Mouse (Mus musculus) MEL (cell line): ENCODE data around the gene Nme6. TPM values are rescaled to one million over a fixed set of nuclear protein-coding genes. Genes with fewer than 3 reads are reported as not detected.
A peak's percentile ranks its signal among the peaks of the same experiment; 100 is the strongest.

Experiments
- DNase-seq: peaks from one replicate; pipeline ENCODE4 v3.0.0; 2011; ENCODE audit warnings: low read depth, low spot score
- H3K27ac ChIP-seq: 2 replicates; pipeline ENCODE4 v1.5.1; 2012; ENCODE audit warnings: low read depth, mild to moderate bottlenecking, control low read depth, low read length, moderate library complexity; ENCODE audit not compliant: control insufficient read depth
- H3K27me3 ChIP-seq, 2 experiments: fragments of 150-350 bp in 1 of 2; sonication (generic) in 1 of 2; 2 replicates each; pipeline ENCODE4 v1.6.1; 2012; ENCODE audit warnings: low read length in 2 of 2, mild to moderate bottlenecking in 2 of 2, improper control_type of control experiment in 1 of 2, moderate library complexity in 1 of 2; ENCODE audit not compliant: insufficient read depth in 2 of 2, control insufficient read depth in 1 of 2
- H3K36me3 ChIP-seq, 2 experiments: 2 replicates each; pipeline ENCODE4 v1.6.1; 2012 to 2014; ENCODE audit warnings: low read length in 2 of 2, improper control_type of control experiment in 1 of 2, inconsistent platforms in 1 of 2, mild to moderate bottlenecking in 1 of 2; ENCODE audit not compliant: insufficient read depth in 2 of 2, control insufficient read depth in 1 of 2
- H3K4me1 ChIP-seq, 2 experiments: fragments of 150-350 bp in 1 of 2; sonication (generic) in 1 of 2; 2 replicates each; pipeline ENCODE4 v1.6.1; 2012; ENCODE audit warnings: low read length in 2 of 2, improper control_type of control experiment in 1 of 2, mild to moderate bottlenecking in 1 of 2; ENCODE audit not compliant: insufficient read depth in 2 of 2, control insufficient read depth in 1 of 2
- H3K4me3 ChIP-seq, 2 experiments: fragments of 150-350 bp in 1 of 2; sonication (generic) in 1 of 2; 2 replicates each; pipeline ENCODE4 v1.5.1; 2012; ENCODE audit warnings: low read depth in 2 of 2, low read length in 2 of 2, mild to moderate bottlenecking in 2 of 2, moderate library complexity in 2 of 2, control low read depth in 1 of 2, improper control_type of control experiment in 1 of 2; ENCODE audit not compliant: control insufficient read depth in 1 of 2, insufficient read depth in 1 of 2
- H3K79me2 ChIP-seq: 2 replicates; pipeline ENCODE4 v1.6.1; 2012; ENCODE audit warnings: mild to moderate bottlenecking, low read length, moderate library complexity; ENCODE audit not compliant: control insufficient read depth, poor library complexity, insufficient read depth
- H3K9ac ChIP-seq: 2 replicates; pipeline ENCODE4 v1.6.1; 2012; ENCODE audit warnings: low read depth, mild to moderate bottlenecking, control low read depth, low read length, moderate library complexity; ENCODE audit not compliant: control insufficient read depth, poor library complexity, severe bottlenecking
- H3K9me3 ChIP-seq: fragments of 150-350 bp; sonication (generic); replicated peaks from 2 replicates; pipeline ENCODE4 v1.6.1; 2012; ENCODE audit warnings: mild to moderate bottlenecking, low read length, improper control_type of control experiment, moderate library complexity; ENCODE audit not compliant: insufficient read depth
- BHLHE40 ChIP-seq: IDR thresholded peaks from 2 replicates; pipeline ENCODE4 v1.6.1; 2012; ENCODE audit warnings: low read depth, mild to moderate bottlenecking, inconsistent platforms, low read length, improper control_type of control experiment, borderline replicate concordance
- CHD1 ChIP-seq: IDR thresholded peaks from 2 replicates; pipeline ENCODE4 v1.6.1; 2012; ENCODE audit warnings: low read depth, mild to moderate bottlenecking, inconsistent platforms, low read length, improper control_type of control experiment
- CHD2 ChIP-seq: IDR thresholded peaks from 2 replicates; pipeline ENCODE4 v1.6.1; 2011; ENCODE audit warnings: low read length, improper control_type of control experiment
- CTCF ChIP-seq, 3 experiments: IDR thresholded peaks in 2 of 3; conservative IDR thresholded peaks in 1 of 3; 2 replicates each; pipeline ENCODE4 v1.5.1; 2011 to 2012; ENCODE audit warnings: low read length in 3 of 3, low read depth in 2 of 3, mild to moderate bottlenecking in 2 of 3, improper control_type of control experiment in 1 of 3, inconsistent platforms in 1 of 3, mixed read lengths in 1 of 3, moderate library complexity in 1 of 3; ENCODE audit not compliant: control insufficient read depth in 1 of 3, insufficient read depth in 1 of 3, poor library complexity in 1 of 3, severe bottlenecking in 1 of 3
- E2F4 ChIP-seq: IDR thresholded peaks from 2 replicates; pipeline ENCODE4 v1.6.1; 2011; ENCODE audit warnings: low read depth, low read length, improper control_type of control experiment, borderline replicate concordance
- ELF1 ChIP-seq: IDR thresholded peaks from 2 replicates; pipeline ENCODE4 v1.6.1; 2014; ENCODE audit warnings: low read depth, mild to moderate bottlenecking, inconsistent platforms, low read length, improper control_type of control experiment, moderate library complexity
- EP300 ChIP-seq, 2 experiments: IDR thresholded peaks; 2 replicates each; pipeline ENCODE4 v1.6.1; 2011; ENCODE audit warnings: improper control_type of control experiment in 2 of 2, low read length in 2 of 2, low read depth in 1 of 2, mild to moderate bottlenecking in 1 of 2
- GABPA ChIP-seq: IDR thresholded peaks from 2 replicates; pipeline ENCODE4 v1.6.1; 2012; ENCODE audit warnings: low read depth, mild to moderate bottlenecking, inconsistent platforms, low read length, improper control_type of control experiment, moderate library complexity
- GATA1 ChIP-seq: IDR thresholded peaks from 2 replicates; pipeline ENCODE4 v1.6.1; 2011; ENCODE audit warnings: low read depth, low read length, improper control_type of control experiment
- HCFC1 ChIP-seq: IDR thresholded peaks from 2 replicates; pipeline ENCODE4 v1.6.1; 2012; ENCODE audit warnings: low read depth, mild to moderate bottlenecking, inconsistent platforms, low read length, improper control_type of control experiment, moderate library complexity
- JUND ChIP-seq: IDR thresholded peaks from 2 replicates; pipeline ENCODE4 v1.6.1; 2011; ENCODE audit warnings: low read depth, mild to moderate bottlenecking, improper control_type of control experiment, low read length
- KAT2A ChIP-seq: conservative IDR thresholded peaks from 2 replicates; pipeline ENCODE4 v1.6.1; 2012; ENCODE audit warnings: low read depth, low read length, improper control_type of control experiment, inconsistent platforms
- MAFK ChIP-seq: IDR thresholded peaks from 2 replicates; pipeline ENCODE4 v1.6.1; 2011; ENCODE audit warnings: low read depth, mild to moderate bottlenecking, low read length, improper control_type of control experiment, borderline replicate concordance
- MAX ChIP-seq: IDR thresholded peaks from 2 replicates; pipeline ENCODE4 v1.6.1; 2011; ENCODE audit warnings: low read length, improper control_type of control experiment
- MAZ ChIP-seq: IDR thresholded peaks from 2 replicates; pipeline ENCODE4 v1.6.1; 2012; ENCODE audit warnings: low read depth, mild to moderate bottlenecking, inconsistent platforms, low read length, improper control_type of control experiment
- MEF2A ChIP-seq: IDR thresholded peaks from 2 replicates; pipeline ENCODE4 v1.6.1; 2014; ENCODE audit warnings: low read depth, mild to moderate bottlenecking, inconsistent platforms, low read length, improper control_type of control experiment; ENCODE audit not compliant: poor library complexity, insufficient replicate concordance, severe bottlenecking; ENCODE audit errors: extremely low read depth
- MXI1 ChIP-seq: IDR thresholded peaks from 2 replicates; pipeline ENCODE4 v1.6.1; 2011; ENCODE audit warnings: mild to moderate bottlenecking, low read depth, low read length, improper control_type of control experiment
- MYB ChIP-seq: IDR thresholded peaks from 2 replicates; pipeline ENCODE4 v1.6.1; 2011; ENCODE audit warnings: mild to moderate bottlenecking, low read depth, low read length, improper control_type of control experiment
- MYC ChIP-seq: IDR thresholded peaks from 2 replicates; pipeline ENCODE4 v1.6.1; 2011; ENCODE audit warnings: low read depth, mild to moderate bottlenecking, low read length, improper control_type of control experiment, moderate library complexity
- NELFE ChIP-seq: IDR thresholded peaks from 2 replicates; pipeline ENCODE4 v1.6.1; 2011; ENCODE audit warnings: low read depth, low read length, improper control_type of control experiment
- NRF1 ChIP-seq: IDR thresholded peaks from 2 replicates; pipeline ENCODE4 v1.6.1; 2014; ENCODE audit warnings: low read depth, mild to moderate bottlenecking, inconsistent platforms, low read length, improper control_type of control experiment, moderate library complexity; ENCODE audit not compliant: poor library complexity, insufficient read depth, severe bottlenecking
- POLR2A ChIP-seq, 2 experiments: IDR thresholded peaks; 2 replicates each; pipeline ENCODE4 v1.6.1; 2011 to 2012; ENCODE audit warnings: low read length in 2 of 2, mild to moderate bottlenecking in 2 of 2, control low read depth in 1 of 2, improper control_type of control experiment in 1 of 2, low read depth in 1 of 2, moderate library complexity in 1 of 2; ENCODE audit not compliant: control insufficient read depth in 1 of 2, insufficient read depth in 1 of 2, poor library complexity in 1 of 2
- POLR2AphosphoS2 ChIP-seq: IDR thresholded peaks from 2 replicates; pipeline ENCODE4 v1.6.1; 2011; ENCODE audit warnings: low read length, improper control_type of control experiment
- RAD21 ChIP-seq: IDR thresholded peaks from 2 replicates; pipeline ENCODE4 v1.6.1; 2011; ENCODE audit warnings: mild to moderate bottlenecking, low read depth, low read length, improper control_type of control experiment
- RCOR1 ChIP-seq: IDR thresholded peaks from 2 replicates; pipeline ENCODE4 v1.6.1; 2012; ENCODE audit warnings: low read depth, mild to moderate bottlenecking, inconsistent platforms, low read length, improper control_type of control experiment
- SIN3A ChIP-seq: IDR thresholded peaks from 2 replicates; pipeline ENCODE4 v1.6.1; 2012; ENCODE audit warnings: low read length, improper control_type of control experiment, inconsistent platforms
- SMC3 ChIP-seq: IDR thresholded peaks from 2 replicates; pipeline ENCODE4 v1.6.1; 2011; ENCODE audit warnings: low read depth, low read length, improper control_type of control experiment
- TAL1 ChIP-seq: IDR thresholded peaks from 2 replicates; pipeline ENCODE4 v1.6.1; 2012; ENCODE audit warnings: mild to moderate bottlenecking, inconsistent platforms, low read length, moderate library complexity, mixed read lengths
- TBP ChIP-seq: IDR thresholded peaks from 2 replicates; pipeline ENCODE4 v1.8.0; 2011; ENCODE audit warnings: low read depth, low read length, improper control_type of control experiment
- UBTF ChIP-seq: IDR thresholded peaks from 2 replicates; pipeline ENCODE4 v1.6.1; 2012; ENCODE audit warnings: low read depth, mild to moderate bottlenecking, inconsistent platforms, low read length, improper control_type of control experiment, moderate library complexity, borderline replicate concordance; ENCODE audit not compliant: insufficient read depth
- USF1 ChIP-seq: IDR thresholded peaks from 2 replicates; pipeline ENCODE4 v1.6.1; 2014; ENCODE audit warnings: low read depth, mild to moderate bottlenecking, inconsistent platforms, low read length, improper control_type of control experiment, moderate library complexity
- USF2 ChIP-seq, 2 experiments: IDR thresholded peaks; 2 replicates each; pipeline ENCODE4 v1.6.1; 2011 to 2012; ENCODE audit warnings: improper control_type of control experiment in 2 of 2, low read length in 2 of 2, borderline replicate concordance in 1 of 2, inconsistent platforms in 1 of 2, low read depth in 1 of 2, mild to moderate bottlenecking in 1 of 2; ENCODE audit not compliant: insufficient read depth in 1 of 2
- ZC3H11A ChIP-seq: IDR thresholded peaks from 2 replicates; pipeline ENCODE4 v1.6.1; 2012; ENCODE audit warnings: low read depth, mild to moderate bottlenecking, inconsistent platforms, low read length, improper control_type of control experiment
- ZKSCAN1 ChIP-seq: IDR thresholded peaks from 2 replicates; pipeline ENCODE4 v1.6.1; 2012; ENCODE audit warnings: low read depth, mild to moderate bottlenecking, inconsistent platforms, low read length, improper control_type of control experiment, moderate library complexity
- ZNF384 ChIP-seq: IDR thresholded peaks from 2 replicates; pipeline ENCODE4 v1.6.1; 2012; ENCODE audit warnings: low read depth, mild to moderate bottlenecking, inconsistent platforms, low read length, improper control_type of control experiment
- polyA plus RNA-seq, 2 experiments: library from polyadenylated mRNA; stranded (reverse) in 1 of 2; unstranded in 1 of 2; fragments of >175 nt in 1 of 2; fragments of >200 nt in 1 of 2; gene quantifications; 2 replicates each; pipeline versions ENCODE4 v1.2.1 to v1.2.4; 2012; ENCODE audit warnings: low replicate concordance in 2 of 2, low read depth in 1 of 2; ENCODE audit not compliant: insufficient read length in 2 of 2, insufficient read depth in 1 of 2, missing spikeins in 1 of 2
- total RNA-seq: library from RNA; depleted of rRNA; stranded (reverse); fragments of 300-350 nt; gene quantifications from 2 replicates; pipeline ENCODE4 v1.2.3, GENCODE M21; 2012; rRNA removed

Nme6 gene
- total RNA-seq (75.9 and 98.2 TPM in 2 replicates), polyA plus RNA-seq (10 to 100 TPM in 1 of 2 experiments, not detected in 1; 84.1 TPM)

GRCm38 (mm10) chr9:109832391-109833087, at the start of gene Nme6:
TSS of gene Nme6 (plus strand) at chr9:109832749.
- no peaks in the 10 kb centered on the region for H3K4me1 ChIP-seq
- no peaks in the 10 kb centered on the region for H3K27me3 ChIP-seq
- H3K9me3 ChIP-seq, result no peaks in the 10 kb centered on the region
- peak; percentile 95 for DNase-seq
- H3K4me3 ChIP-seq, result peak within 1 kb of the TSS; percentile 62 to 74
- H3K9ac ChIP-seq, result peak within 1 kb of the TSS; percentile 85
- H3K79me2 ChIP-seq, result peaks cover 3% of the 10 kb centered on the region
- H3K36me3 ChIP-seq, result peaks cover 0 to 3% of the 10 kb centered on the region in 2 experiments; a peak in 2 of 4 replicates
- H3K27ac ChIP-seq, result peak within 1 kb of the TSS; percentile 83
- TF ChIP-seq HCFC1 (peak; percentile 91), ZKSCAN1 (no peak), MYC (peak; percentile 86), GATA1 (no peak), SMC3 (peak; percentile 51; the same call in 1 of the 2 replicates), POLR2AphosphoS2 (peak; percentile 79), MAZ (peak; percentile 94), E2F4 (no peak; the same call in 1 of the 2 replicates), EP300 (IDR thresholded peaks at IDR 0.05; ENCODE audit: low read depth in 1 of 2, low read length in 2 of 2) (no peak), CHD2 (no peak), CTCF (IDR thresholded peaks at IDR 0.05 in 2 of 3, conservative IDR thresholded peaks at IDR 0.05 in 1 of 3; ENCODE audit: control insufficient read depth in 1 of 3, insufficient read depth in 1 of 3, low read depth in 2 of 3, low read length in 3 of 3, poor library complexity in 1 of 3, severe bottlenecking in 1 of 3) (peak; percentile 70 to 80 (median 71)), ELF1 (no peak), USF1 (peak; percentile 95), POLR2A (IDR thresholded peaks at IDR 0.05; ENCODE audit: control insufficient read depth in 1 of 2, insufficient read depth in 1 of 2, low read depth in 1 of 2, low read length in 2 of 2, poor library complexity in 1 of 2) (peak; percentile 30 to 95; a peak in 3 of 4 replicates), RAD21 (peak; percentile 59), USF2 (IDR thresholded peaks at IDR 0.05; ENCODE audit: borderline replicate concordance in 1 of 2, insufficient read depth in 1 of 2, low read depth in 1 of 2, low read length in 2 of 2) (peak; percentile 48 to 79; a peak in 3 of 4 replicates), SIN3A (peak; percentile 90), MEF2A (no peak), ZNF384 (no peak), TAL1 (no peak), NRF1 (peak; percentile 52; the same call in 1 of the 2 replicates), UBTF (no peak), ZC3H11A (0 out of 2 replicates have a peak, but pooled peaks have one; percentile 23), GABPA (no peak), JUND (no peak), BHLHE40 (no peak; the same call in 1 of the 2 replicates), MXI1 (peak; percentile 98), NELFE (peak; percentile 95), CHD1 (no peak), MYB (no peak), KAT2A (no peak; the same call in 1 of the 2 replicates), MAX (peak; percentile 99), TBP (peak; percentile 60), MAFK (no peak), RCOR1 (no peak)
